Mouse (Mus musculus): ENCODE results near the gene Tnnc1. TPM values are rescaled to one million over a fixed set of nuclear protein-coding genes. Genes with fewer than 3 reads are reported as not detected.

Tnnc1 gene
- 15.4 and 16.1 TPM in 2 replicates for polyA plus RNA-seq (2015; fragmentation: Nextera tagmentation; extraction: Ambion mirVana)

GRCm38 (mm10) chr14:31208084-31208483 lies at the start of gene Tnnc1:
Tnnc1 (plus strand) TSS chr14:31208312.

GRCm38 (mm10) chr14:31168425-31168824 lies 39.7 kb upstream of the Tnnc1 start, which contains the start of gene Stab1:
Stab1 (minus strand) TSS chr14:31168641.

GRCm38 (mm10) chr14:31216846-31217245 lies 8.7 kb downstream of the Tnnc1 start, which contains the start of gene Nisch:
Nisch (minus strand) TSS chr14:31216946.

GRCm38 (mm10) chr14:31217666-31218065 lies 9.6 kb downstream of the Tnnc1 start, which contains the start of gene Sema3g:
Sema3g (plus strand) TSS chr14:31217860.

GRCm38 (mm10) chr14:31251084-31251604 lies 43.0 kb downstream of the Tnnc1 start, which contains the start of the genes Phf7 and Bap1:
Phf7 (minus strand) TSS chr14:31251317.
Bap1 (plus strand) TSS chr14:31251450.

Other genes starting within 250 kb of the Tnnc1 start
- 40.3 and 49.5 TPM in 2 replicates for gene Glt8d1, start 206.9 kb upstream of the Tnnc1 start, polyA plus RNA-seq (2015; fragmentation: Nextera tagmentation; extraction: Ambion mirVana)
- 525 and 564 TPM in 2 replicates for gene Spcs1, start 206.6 kb upstream of the Tnnc1 start, polyA plus RNA-seq (2015; fragmentation: Nextera tagmentation; extraction: Ambion mirVana)
- gene Pbrm1, start 189.2 kb upstream of the Tnnc1 start, polyA plus RNA-seq (2015; fragmentation: Nextera tagmentation; extraction: Ambion mirVana) = 67.0 and 78.1 TPM in 2 replicates
- gene Gnl3, start 189.2 kb upstream of the Tnnc1 start, polyA plus RNA-seq (2015; fragmentation: Nextera tagmentation; extraction: Ambion mirVana) = 63.5 and 68.1 TPM in 2 replicates
- gene Smim4, start 79.4 kb upstream of the Tnnc1 start, polyA plus RNA-seq (2015; fragmentation: Nextera tagmentation; extraction: Ambion mirVana) = 56.9 and 62.9 TPM in 2 replicates
- 51.1 and 53.6 TPM in 2 replicates for gene Nt5dc2, start 77.3 kb upstream of the Tnnc1 start, polyA plus RNA-seq (2015; fragmentation: Nextera tagmentation; extraction: Ambion mirVana)
- gene Stab1, start 39.7 kb upstream of the Tnnc1 start, polyA plus RNA-seq (2015; fragmentation: Nextera tagmentation; extraction: Ambion mirVana) = 29.5 and 44.3 TPM in 2 replicates
- gene Nisch, start 8.6 kb downstream of the Tnnc1 start, polyA plus RNA-seq (2015; fragmentation: Nextera tagmentation; extraction: Ambion mirVana) = 175 TPM in 2 replicates
- 0.46 and 0.54 TPM in 2 replicates for gene Sema3g, start 9.5 kb downstream of the Tnnc1 start, polyA plus RNA-seq (2015; fragmentation: Nextera tagmentation; extraction: Ambion mirVana)
- gene Phf7, start 43.0 kb downstream of the Tnnc1 start, polyA plus RNA-seq (2015; fragmentation: Nextera tagmentation; extraction: Ambion mirVana) = 12.6 and 13.1 TPM in 2 replicates
- 29.7 and 30.1 TPM in 2 replicates for gene Bap1, start 43.1 kb downstream of the Tnnc1 start, polyA plus RNA-seq (2015; fragmentation: Nextera tagmentation; extraction: Ambion mirVana)
- 1.5 and 1.7 TPM in 2 replicates for gene Dnah1, start 115.6 kb downstream of the Tnnc1 start, polyA plus RNA-seq (2015; fragmentation: Nextera tagmentation; extraction: Ambion mirVana)
- gene Capn7, start 128.3 kb downstream of the Tnnc1 start, polyA plus RNA-seq (2015; fragmentation: Nextera tagmentation; extraction: Ambion mirVana) = 25.9 and 26.1 TPM in 2 replicates
- 38.0 and 40.1 TPM in 2 replicates for gene Sh3bp5, start 227.8 kb downstream of the Tnnc1 start, polyA plus RNA-seq (2015; fragmentation: Nextera tagmentation; extraction: Ambion mirVana)

All from urinary bladder, postnatal 0 days (tissue).